Mouse (Mus musculus) lung, adult 2 months (tissue): ENCODE results near the gene Gnai1.

ENCODE experiments used
- CTCF ChIP-seq: fragments of 200-500 bp; IDR thresholded peaks from 2 replicates; pipeline ENCODE4 v1.5.1; 2011; ENCODE audit warnings: mild to moderate bottlenecking, low read length, control low read depth; ENCODE audit not compliant: insufficient read depth
- POLR2A ChIP-seq: fragments of 200-500 bp; IDR thresholded peaks from 2 replicates; pipeline ENCODE4 v1.6.1; 2011; ENCODE audit warnings: low read depth, mild to moderate bottlenecking, control low read depth, low read length, borderline replicate concordance; ENCODE audit errors: extremely low read depth

DNA sequence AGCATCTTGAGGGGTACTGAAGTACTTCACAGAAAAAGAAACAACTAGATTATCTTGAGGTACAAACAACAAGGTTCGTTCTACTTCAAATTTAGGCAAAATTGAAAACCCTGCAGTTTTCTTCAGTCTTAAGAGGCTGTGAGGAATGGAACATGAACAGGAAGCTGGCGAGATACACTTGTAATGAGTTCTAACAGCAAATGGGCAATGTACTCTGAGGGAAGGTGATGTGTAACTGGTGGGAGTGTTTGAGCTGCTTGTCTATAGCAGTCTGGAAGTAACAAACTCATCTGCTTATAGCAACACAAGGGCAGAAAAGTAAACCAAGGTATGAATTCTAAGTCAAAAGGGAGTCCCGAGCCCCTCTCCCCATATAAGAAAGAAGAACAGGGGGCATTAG lies 78.1 kb downstream of the Gnai1 start:
- TF ChIP-seq CTCF (no peak), POLR2A (no peak)
